Mouse (Mus musculus) intestine, embryonic 14.5 days (tissue): ENCODE data around the gene Entpd4b. TPM values are rescaled to one million over a fixed set of nuclear protein-coding genes. Genes with fewer than 3 reads are reported as not detected.
"Not testable (repeated sequence)": the region's sequence is repeated elsewhere in the genome, so short reads cannot be mapped to it uniquely, and the experiment has no call there.

Source experiments
- ATAC-seq: fragments of 200-750 bp; cut with Nextera tagmentation; replicated peaks from 2 replicates; pipeline ENCODE4 v1.8.0; 2017; ENCODE audit warnings: low read depth, moderate number of reproducible peaks, moderate TSS enrichment, moderate library complexity; ENCODE audit not compliant: low FRiP score, low TSS enrichment
- DNase-seq: peaks from one replicate; pipeline ENCODE4 v3.0.0-alpha.2; 2018; ENCODE audit warnings: low spot score
- H3K27ac ChIP-seq: fragments of 300-500 bp; sonication (generic); 2 replicates; pipeline ENCODE4 v1.5.1; 2014; ENCODE audit warnings: low read depth, mild to moderate bottlenecking, control low read depth
- H3K27me3 ChIP-seq: fragments of 300-500 bp; sonication (generic); replicated peaks from 2 replicates; pipeline ENCODE4 v1.6.1; 2014; ENCODE audit warnings: low read length, control low read depth; ENCODE audit not compliant: control insufficient read depth, insufficient read depth
- H3K36me3 ChIP-seq: fragments of 300-500 bp; sonication (generic); 2 replicates; pipeline ENCODE4 v1.6.1; 2014; ENCODE audit warnings: low read length, control low read depth; ENCODE audit not compliant: control insufficient read depth, insufficient read depth
- H3K4me1 ChIP-seq: fragments of 300-500 bp; sonication (generic); replicated peaks from 2 replicates; pipeline ENCODE4 v1.6.1; 2014; ENCODE audit warnings: low read length, control low read depth, mixed read lengths; ENCODE audit not compliant: control insufficient read depth, insufficient read depth
- H3K4me2 ChIP-seq: fragments of 300-500 bp; sonication (generic); 2 replicates; pipeline ENCODE4 v1.6.1; 2014; ENCODE audit warnings: low read length
- H3K4me3 ChIP-seq: fragments of 300-500 bp; sonication (generic); 2 replicates; pipeline ENCODE4 v1.5.1; 2014; ENCODE audit warnings: low read depth, low read length, control low read depth, mixed read lengths
- H3K9ac ChIP-seq: fragments of 300-500 bp; sonication (generic); 2 replicates; pipeline ENCODE4 v1.6.1; 2014; ENCODE audit warnings: mild to moderate bottlenecking, low read length
- H3K9me3 ChIP-seq: fragments of 300-500 bp; sonication (generic); 2 replicates; pipeline ENCODE4 v1.6.1; 2016; ENCODE audit warnings: low read length, control low read depth; ENCODE audit not compliant: control insufficient read depth
- whole genome bisulfite sequencing: fragments of 180-500 bp; shearing (Covaris S2); extraction: QIAGEN DNeasy Blood & Tissue Kit; methylation state at CpG from one replicate; pipeline ENCODE4 v1.1.7; 2014; 5-methylcytosine and 5-hydroxymethylcytosine counted together
- polyA plus RNA-seq: library from polyadenylated mRNA; unstranded; fragments of >200 nt; fragmentation: Nextera tagmentation; extraction: Ambion mirVana; gene quantifications from 2 replicates; pipeline ENCODE4 v1.2.1, GENCODE M21; 2014

The Entpd4b gene
- polyA plus RNA-seq, 1 experiment from 2014 or later, result 19.2 TPM

DNA sequence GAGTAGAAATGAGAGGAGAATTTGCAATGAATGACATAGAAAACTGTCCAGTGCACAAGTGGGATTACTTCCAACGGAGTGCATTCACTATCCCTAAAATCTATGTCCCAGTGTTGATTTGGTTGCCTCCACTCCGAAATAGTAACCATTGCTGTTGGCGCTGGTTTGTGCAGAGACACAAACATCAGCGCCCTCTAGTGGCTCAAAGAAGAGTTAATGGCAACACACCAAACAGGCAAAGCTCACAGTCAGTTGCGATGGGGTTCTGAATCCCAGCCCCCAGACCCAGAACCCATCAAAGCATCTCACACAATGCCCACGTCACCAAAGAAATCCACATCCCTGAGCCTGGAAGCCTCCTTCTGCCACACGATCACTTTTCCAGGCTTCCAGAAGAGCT lies 11.2 kb upstream of the Entpd4b start:
- not testable (repeated sequence) for H3K27ac ChIP-seq, H3K4me1 ChIP-seq, H3K4me3 ChIP-seq, H3K4me2 ChIP-seq, DNase-seq, H3K9me3 ChIP-seq, ATAC-seq, H3K36me3 ChIP-seq, H3K9ac ChIP-seq, H3K27me3 ChIP-seq
- WGBS, result no CpG with 5 or more reads among the region's 7 CpGs

DNA sequence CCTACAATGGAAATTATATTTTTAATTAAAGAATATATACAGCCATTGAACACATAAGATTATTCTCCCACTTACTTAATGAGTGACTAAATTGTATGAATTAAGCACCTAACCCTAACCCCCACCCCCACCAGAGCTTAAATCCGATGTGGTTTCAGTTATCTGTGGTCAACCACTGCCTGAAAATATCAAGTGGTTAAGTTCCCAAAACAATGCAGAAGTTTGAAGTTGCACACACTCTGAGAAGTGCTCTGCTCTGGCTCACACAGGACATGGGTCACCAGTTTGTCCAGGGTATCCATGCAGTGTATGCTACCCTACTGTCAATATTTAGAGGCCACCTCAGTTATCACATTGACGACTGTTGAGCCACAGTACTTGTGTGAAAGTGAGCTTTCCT lies 10.2 kb upstream of the Entpd4b start:
- not testable (repeated sequence) for H3K4me1 ChIP-seq, H3K9me3 ChIP-seq, H3K36me3 ChIP-seq, H3K27ac ChIP-seq, ATAC-seq, DNase-seq, H3K27me3 ChIP-seq, H3K9ac ChIP-seq, H3K4me3 ChIP-seq, H3K4me2 ChIP-seq
- WGBS, result no CpG with 5 or more reads among the region's 2 CpGs

DNA sequence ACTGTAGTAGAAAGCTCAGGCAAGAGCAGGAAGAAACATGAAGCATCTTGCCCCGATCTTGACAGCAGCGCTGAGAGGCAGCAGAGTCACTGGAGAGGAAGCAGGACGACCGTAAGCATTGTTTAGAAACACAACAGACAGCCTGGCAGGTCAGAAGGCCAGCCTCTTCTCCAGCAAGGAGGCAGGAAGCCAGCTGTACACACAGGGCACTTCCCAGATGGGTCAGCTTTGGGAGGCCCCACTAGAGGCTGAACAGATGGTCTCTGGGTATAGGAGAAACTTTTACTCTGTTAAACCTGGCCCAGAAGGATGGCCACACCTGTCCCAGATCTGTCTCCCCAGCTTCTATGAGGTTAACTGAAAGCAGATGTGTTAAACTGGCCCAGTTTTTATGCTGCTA lies 7.9 kb upstream of the Entpd4b start:
- not testable (repeated sequence) for H3K27me3 ChIP-seq, H3K9me3 ChIP-seq, H3K4me2 ChIP-seq, H3K4me1 ChIP-seq, H3K9ac ChIP-seq, H3K27ac ChIP-seq, H3K36me3 ChIP-seq, ATAC-seq, H3K4me3 ChIP-seq, DNase-seq
- no CpG with 5 or more reads among the region's 4 CpGs for WGBS

DNA sequence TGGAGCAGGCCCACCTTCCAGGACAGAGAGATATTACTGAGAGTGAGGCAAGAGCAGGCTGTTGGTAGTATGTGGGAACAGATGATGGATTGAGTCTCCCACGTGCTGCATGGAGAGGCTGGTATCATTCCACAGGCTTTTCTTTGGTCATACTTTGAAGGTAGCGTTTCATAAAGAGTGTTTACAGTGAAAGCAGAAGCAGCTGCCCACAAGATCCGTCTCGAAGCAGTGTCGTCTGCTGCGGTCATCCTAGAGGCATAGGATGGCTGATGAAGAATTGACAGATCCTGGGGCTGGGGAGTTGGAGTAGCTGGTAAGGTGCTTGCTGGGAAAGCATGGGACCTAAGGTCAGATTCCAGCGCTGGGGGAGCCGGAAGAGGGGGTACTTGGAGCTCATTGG lies 1.6 kb downstream of the Entpd4b start:
- not testable (repeated sequence) for H3K27ac ChIP-seq
- WGBS, result no CpG with 5 or more reads among the region's 8 CpGs

DNA sequence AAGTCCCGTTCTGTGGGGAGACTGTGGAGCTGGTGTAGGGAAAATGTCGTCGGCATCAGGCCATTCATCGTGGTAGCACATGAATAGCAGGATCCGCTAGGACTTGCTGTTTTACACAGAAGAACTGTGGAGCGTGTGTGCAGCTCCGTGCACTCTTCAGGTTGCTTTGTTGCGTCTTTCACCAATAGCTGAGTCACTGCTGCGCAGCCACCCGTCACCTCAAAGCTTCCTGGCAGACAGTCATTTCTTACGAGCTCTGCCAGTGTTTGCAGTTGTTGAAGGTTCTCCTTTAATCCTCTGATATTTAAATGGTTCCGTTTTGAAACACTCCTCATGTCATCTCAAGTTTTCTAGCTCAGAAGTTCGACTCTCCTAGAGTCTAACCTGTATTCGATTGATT lies 2.3 kb downstream of the Entpd4b start:
- H3K27me3 ChIP-seq, H3K4me2 ChIP-seq, H3K4me1 ChIP-seq, H3K4me3 ChIP-seq, H3K9me3 ChIP-seq, H3K27ac ChIP-seq, ATAC-seq, H3K36me3 ChIP-seq, H3K9ac ChIP-seq, DNase-seq: not testable (repeated sequence)
- WGBS, result no CpG with 5 or more reads among the region's 14 CpGs

More for the DNA sequence above, 1.6 kb downstream of the Entpd4b start:
- not testable (repeated sequence) for ATAC-seq, H3K36me3 ChIP-seq, H3K4me3 ChIP-seq, DNase-seq, H3K4me2 ChIP-seq, H3K9me3 ChIP-seq, H3K4me1 ChIP-seq, H3K9ac ChIP-seq, H3K27me3 ChIP-seq

Other genes starting within 250 kb of the Entpd4b start
- 0.34 TPM in 1 of 2 replicates, not detected in the other for gene Gm16867, start 52.1 kb upstream of the Entpd4b start, polyA plus RNA-seq
- not detected in 2 replicates for gene Gm27179, start 42.9 kb upstream of the Entpd4b start, polyA plus RNA-seq